Mouse (Mus musculus) E14TG2a.4 (cell line): ENCODE results near the gene Zfp948.
"Not testable (repeated sequence)": the region's sequence is repeated elsewhere in the genome, so short reads cannot be mapped to it uniquely, and the experiment has no call there.

Experiments
- CTCF ChIP-seq: conservative IDR thresholded peaks from 2 replicates; pipeline ENCODE4 v1.5.1; 2014; ENCODE audit warnings: low read length
- NANOG ChIP-seq: IDR thresholded peaks from 2 replicates; pipeline ENCODE4 v1.6.1; 2014; ENCODE audit warnings: borderline replicate concordance, low read length, mixed read lengths

DNA sequence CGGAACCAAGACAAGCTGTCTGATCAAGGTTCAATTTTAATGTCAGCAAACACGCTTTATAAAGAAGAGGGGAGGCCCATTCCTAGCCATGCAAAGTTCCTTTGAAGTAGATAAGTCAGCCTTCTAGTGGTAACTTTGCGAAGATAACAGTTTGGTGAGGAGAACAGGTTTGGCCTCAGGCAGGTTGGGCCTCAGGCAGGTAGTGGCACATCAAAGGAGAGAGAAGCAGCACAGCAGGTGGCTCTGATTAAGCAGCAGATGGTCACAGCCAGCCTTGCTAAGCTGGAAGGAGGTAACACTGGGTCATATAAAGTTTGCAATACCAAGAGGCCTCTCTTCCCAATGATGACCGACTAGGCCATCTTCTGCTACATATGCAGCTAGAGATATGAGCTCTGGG lies 69.0 kb downstream of the Zfp948 start:
- not testable (repeated sequence) for TF ChIP-seq CTCF, NANOG
